Mouse (Mus musculus) neural tube, embryonic 10.5 days (tissue): Measurements from ENCODE around the gene Grn.
A peak's percentile ranks its signal among the peaks of the same experiment; 100 is the strongest.

Experiments
- DNase-seq: peaks from one replicate; pipeline ENCODE4 v3.0.0-alpha.2; 2017; ENCODE audit warnings: low spot score; ENCODE audit errors: extremely low spot score

Gene Grn

GRCm38 (mm10) chr11:102424666-102425065 lies 5.4 kb upstream of the Grn start:
- no peak for DNase-seq

DNA sequence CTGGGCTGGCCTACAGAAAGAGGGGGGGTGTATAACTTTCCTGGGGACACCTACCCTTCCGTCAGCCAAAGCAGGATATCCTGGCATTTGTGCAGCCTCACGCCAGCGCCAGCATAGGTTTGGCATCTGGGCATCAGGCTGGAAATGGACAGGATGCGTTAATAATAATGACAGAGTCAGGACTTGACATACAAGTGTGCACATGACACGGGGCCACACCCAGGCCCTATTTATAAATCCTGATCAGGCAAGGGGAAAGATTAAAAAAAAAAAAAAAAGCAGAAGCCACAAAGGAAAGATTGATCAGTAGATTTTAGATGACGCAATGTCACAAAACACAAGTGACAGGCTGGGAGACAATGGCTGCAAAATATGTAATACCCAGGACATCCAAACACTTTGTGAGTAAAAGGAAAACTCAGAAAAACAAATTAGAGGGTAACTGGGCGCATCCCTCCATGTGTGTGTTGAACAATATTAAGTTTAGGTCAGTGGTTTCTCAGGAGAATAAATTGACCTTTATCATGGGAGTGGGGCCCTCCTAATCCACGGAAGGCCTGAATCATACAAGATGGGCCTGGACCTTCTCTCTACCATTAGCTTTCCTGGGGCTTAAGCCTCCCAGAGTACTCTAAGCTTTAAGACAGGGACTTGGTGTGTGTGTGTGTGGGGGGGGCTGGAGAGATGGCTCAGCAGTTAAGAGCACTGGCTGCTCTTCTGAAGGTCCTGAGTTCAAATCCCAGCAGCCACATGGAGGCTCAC lies 4.4 kb upstream of the Grn start:
- DNase-seq = no peak

GRCm38 (mm10) chr11:102428981-102429540 lies 1.1 kb upstream of the Grn start:
- no peak for DNase-seq

- no peak for DNase-seq
Observed at GRCm38 (mm10) chr11:102429551-102429950, 564 bp upstream of the Grn start.

DNA sequence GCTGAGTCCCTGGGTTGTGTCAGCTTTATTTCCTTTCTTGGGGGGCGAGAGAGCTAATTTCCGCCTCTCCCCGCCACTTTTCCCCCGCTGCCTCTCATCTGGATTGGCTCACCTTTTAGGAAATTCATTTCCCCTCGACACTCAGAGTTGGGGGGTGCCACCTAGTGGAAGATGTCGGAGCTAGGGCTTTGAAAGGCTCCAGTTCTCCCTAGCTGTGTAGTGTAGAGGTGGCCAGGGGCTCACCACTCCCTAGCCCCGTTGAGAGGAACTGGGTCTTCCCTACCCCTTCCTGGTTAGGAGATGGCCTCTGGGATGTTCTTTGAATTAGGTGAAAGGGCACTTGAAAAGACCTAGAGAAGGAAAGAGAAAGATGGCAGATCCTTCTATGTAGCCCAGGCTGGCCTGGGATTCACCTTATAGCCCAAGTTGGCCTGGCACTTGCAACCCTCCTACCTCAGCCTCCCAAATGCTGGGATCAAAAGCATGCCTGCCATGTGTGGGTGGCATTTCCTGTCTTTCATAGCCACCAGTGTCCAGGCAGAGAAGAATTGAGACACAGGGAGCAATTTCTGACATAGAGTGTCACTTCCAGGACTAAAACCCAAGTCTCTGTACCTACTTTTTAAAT lies 1.0 kb downstream of the Grn start:
- DNase-seq = peak; percentile 80

GRCm38 (mm10) chr11:102431728-102432114 lies 1.6 kb downstream of the Grn start:
- no peak for DNase-seq

DNA sequence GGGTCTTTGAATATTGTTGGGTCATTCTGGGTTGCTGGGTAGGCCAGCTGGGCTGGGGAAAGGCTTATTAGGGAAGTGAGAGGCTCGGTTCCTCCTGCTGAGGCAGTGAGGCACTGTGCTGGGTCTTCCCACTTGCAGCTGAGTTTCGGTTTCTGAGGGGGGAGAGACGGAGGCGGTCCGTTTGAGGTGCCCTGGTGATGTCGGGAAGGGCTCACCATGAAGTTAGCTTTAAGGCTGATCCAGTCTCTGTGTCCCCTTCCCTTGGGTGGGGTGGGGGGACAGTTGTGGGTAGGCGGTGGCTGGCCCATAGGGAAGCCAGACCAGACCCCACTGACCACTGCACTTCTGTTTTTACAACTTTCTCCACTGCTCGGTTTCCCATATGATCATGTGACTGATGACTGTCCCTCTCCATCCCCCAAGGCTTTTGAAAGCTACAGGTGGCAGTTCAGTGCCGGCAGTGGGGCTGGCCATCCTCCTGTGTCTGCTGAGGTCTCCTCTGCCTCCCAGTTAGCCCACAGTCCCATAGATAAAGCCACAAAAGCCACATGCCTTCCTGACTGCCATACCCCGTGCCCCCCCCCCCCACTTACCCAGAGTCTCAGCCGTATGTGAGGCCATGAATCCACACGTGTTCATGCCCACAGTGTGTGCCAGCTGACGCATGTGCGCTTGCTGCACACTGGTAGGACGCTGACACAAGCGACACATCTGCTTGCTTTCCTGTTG lies 2.2 kb downstream of the Grn start:
- no peak for DNase-seq

GRCm38 (mm10) chr11:102432896-102433295 lies 2.8 kb downstream of the Grn start:
- no peak for DNase-seq

DNA sequence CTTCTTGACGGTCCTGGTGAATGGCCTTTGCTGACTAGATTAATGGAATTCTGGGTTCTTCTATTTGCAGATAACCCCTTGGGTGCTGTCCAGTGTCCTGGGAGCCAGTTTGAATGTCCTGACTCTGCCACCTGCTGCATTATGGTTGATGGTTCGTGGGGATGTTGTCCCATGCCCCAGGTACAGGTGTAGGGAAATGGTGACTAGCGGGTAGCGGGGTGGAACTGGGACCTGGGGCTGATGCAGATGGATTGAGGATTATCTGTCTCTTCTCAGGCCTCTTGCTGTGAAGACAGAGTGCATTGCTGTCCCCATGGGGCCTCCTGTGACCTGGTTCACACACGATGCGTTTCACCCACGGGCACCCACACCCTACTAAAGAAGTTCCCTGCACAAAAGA lies 3.8 kb downstream of the Grn start:
- no peak for DNase-seq

GRCm38 (mm10) chr11:102434406-102434805 lies 4.3 kb downstream of the Grn start:
- peak; percentile 89 for DNase-seq

DNA sequence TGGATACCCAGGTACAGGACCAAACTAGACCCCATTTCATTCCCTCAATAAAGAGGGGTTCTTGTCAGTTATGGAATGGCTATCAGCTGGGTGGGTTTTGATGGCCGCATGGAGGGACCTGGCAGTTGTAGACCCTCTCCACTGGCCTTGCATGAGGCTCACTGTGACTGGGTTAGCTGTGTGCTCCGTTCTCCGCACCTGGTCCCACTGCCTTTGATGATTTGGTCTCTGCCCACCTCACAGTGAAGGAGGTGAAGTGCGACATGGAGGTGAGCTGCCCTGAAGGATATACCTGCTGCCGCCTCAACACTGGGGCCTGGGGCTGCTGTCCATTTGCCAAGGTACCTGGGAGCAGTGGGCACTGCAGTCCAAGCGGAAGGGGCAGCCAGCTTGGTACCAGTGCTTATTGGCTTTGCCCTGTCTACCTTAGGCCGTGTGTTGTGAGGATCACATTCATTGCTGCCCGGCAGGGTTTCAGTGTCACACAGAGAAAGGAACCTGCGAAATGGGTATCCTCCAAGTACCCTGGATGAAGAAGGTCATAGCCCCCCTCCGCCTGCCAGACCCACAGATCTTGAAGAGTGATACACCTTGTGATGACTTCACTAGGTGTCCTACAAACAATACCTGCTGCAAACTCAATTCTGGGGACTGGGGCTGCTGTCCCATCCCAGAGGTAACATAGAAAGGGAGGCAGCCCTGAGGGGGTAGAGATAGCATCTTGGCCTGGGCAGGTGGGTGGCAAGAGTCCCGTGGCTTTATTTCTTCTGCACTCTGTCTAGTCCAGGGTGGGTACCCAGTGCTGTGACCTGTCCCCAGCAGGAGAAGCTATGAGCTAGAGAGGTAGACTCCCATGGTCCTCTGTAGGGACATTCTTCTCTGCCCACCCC lies 4.9 kb downstream of the Grn start:
- DNase-seq = no peak

DNA sequence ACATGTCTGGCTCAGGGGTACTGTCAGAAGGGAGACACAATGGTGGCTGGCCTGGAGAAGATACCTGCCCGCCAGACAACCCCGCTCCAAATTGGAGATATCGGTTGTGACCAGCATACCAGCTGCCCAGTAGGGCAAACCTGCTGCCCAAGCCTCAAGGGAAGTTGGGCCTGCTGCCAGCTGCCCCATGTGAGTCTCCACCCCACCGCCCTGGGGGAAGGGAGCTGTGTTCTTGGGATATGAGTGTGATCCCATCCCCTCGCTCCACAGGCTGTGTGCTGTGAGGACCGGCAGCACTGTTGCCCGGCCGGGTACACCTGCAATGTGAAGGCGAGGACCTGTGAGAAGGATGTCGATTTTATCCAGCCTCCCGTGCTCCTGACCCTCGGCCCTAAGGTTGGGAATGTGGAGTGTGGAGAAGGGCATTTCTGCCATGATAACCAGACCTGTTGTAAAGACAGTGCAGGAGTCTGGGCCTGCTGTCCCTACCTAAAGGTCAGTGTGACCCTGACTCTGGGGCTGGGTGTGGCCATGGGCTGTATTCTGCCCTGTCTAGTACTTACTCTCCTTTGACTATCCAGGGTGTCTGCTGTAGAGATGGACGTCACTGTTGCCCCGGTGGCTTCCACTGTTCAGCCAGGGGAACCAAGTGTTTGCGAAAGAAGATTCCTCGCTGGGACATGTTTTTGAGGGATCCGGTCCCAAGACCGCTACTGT lies 5.8 kb downstream of the Grn start:
- DNase-seq = no peak

- DNase-seq = no peak
Observed at GRCm38 (mm10) chr11:102436471-102436790, 6.3 kb downstream of the Grn start.

GRCm38 (mm10) chr11:102437120-102438061 lies 7.3 kb downstream of the Grn start:
- DNase-seq = peak; percentile 72

DNA sequence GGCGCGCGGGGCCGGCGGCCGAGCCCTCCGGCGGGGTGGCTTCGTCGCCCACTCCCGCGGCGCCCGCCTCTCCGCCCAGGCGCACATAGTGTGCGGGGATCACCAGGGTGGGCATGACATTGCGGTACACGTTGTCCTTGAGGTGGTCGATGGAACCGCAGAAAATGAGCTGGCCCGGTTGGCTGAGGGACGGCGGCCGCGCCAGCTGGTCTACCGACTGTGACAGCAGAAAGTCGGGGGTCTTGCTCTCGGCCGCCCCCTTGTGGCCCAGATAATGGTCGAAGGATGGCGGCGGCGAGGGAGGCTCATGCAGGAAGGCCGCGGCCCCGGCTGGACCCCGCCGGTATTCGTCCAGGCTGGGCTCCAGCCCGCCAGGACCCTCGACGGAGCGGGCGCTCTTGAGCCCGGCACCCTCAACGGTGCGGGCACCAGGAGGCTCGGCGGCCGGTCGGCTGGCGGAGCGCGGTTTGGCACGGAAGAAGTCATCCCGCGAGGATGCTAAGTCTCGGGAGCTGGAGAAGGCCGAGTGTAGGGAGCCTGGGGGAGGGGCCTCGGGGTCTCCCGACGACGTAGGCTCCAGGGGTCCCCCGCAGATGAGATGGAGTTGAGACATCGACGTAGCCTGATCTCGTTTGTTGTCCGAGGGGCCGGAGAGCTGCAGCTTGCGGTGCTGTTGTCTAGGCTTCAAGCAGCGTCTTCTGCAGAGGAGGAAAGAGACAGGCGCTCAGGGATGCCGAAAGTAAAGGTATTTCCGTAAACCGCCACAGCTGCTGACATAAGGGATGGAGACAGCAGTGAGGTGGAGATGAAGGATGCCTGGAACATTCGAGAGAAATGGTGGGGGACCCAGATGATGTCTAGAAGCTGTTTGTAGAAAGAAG lies 8.3 kb downstream of the Grn start:
- peak; percentile 96 for DNase-seq

GRCm38 (mm10) chr11:102439093-102440082 lies 9.3 kb downstream of the Grn start:
- DNase-seq = no peak

DNA sequence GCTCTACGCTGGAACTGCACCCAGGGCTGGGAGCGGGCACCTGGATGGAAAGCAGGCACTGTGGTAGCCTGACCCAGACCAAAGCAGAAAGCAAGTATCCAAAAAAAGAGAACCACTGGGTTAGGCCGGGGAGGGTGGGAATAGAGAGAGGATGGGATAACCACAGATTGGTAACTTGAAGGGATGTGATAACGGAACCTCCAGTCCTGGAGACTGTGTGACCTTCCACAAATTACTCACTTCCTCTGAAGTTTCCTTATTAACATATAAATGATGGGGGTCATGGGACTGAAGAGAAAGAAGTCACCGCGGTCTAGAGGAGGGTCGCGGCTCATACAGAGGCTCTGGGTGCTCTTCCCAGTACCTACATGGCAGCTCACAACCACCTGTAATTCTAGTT lies 10.1 kb downstream of the Grn start:
- no peak for DNase-seq
